Mouse (Mus musculus): ENCODE data around the gene Cox7a2l.

- TF ChIP-seq TCF12 (IDR thresholded peaks at IDR 0.05; ENCODE audit: low read depth, low read length) (no peak), GABPA (IDR thresholded peaks at IDR 0.05; ENCODE audit: low read depth, low read length) (no peak), USF1 (IDR thresholded peaks at IDR 0.05; ENCODE audit: low read depth, low read length) (no peak), CTCF (IDR thresholded peaks at IDR 0.05 in 2 of 3, conservative IDR thresholded peaks at IDR 0.05 in 1 of 3; ENCODE audit: control insufficient read depth in 1 of 3, insufficient read depth in 1 of 3, low read depth in 2 of 3, low read length in 3 of 3, poor library complexity in 1 of 3, severe bottlenecking in 1 of 3) (no peak), CHD2 (IDR thresholded peaks at IDR 0.05; ENCODE audit: low read length) (no peak)
Observed at GRCm38 (mm10) chr17:83483784-83484183, 33.3 kb downstream of the Cox7a2l start.
